Mouse (Mus musculus) ES-CJ7 (cell line): ENCODE data around the gene Plch2.

Experiments used
- DNase-seq: peaks from one replicate; pipeline ENCODE4 v3.0.0; 2011; ENCODE audit warnings: low read depth, low spot score

The Plch2 gene

GRCm38 (mm10) chr4:155020813-155021212 lies 35.8 kb downstream of the Plch2 start:
- no peak for DNase-seq

- DNase-seq: no peak
These were observed 36.4 kb downstream of the Plch2 start for GRCm38 (mm10) chr4:155020141-155020540.

- DNase-seq: peak; percentile 21
These were observed 37.2 kb downstream of the Plch2 start for GRCm38 (mm10) chr4:155019336-155019847.

- DNase-seq: peak; percentile 52
These were observed 37.8 kb downstream of the Plch2 start for GRCm38 (mm10) chr4:155018601-155019335.

GRCm38 (mm10) chr4:155018066-155018465 lies 38.5 kb downstream of the Plch2 start:
- DNase-seq: no peak

GRCm38 (mm10) chr4:155017253-155017878 lies 39.2 kb downstream of the Plch2 start:
- no peak for DNase-seq

- no peak for DNase-seq
These were observed 39.8 kb downstream of the Plch2 start for GRCm38 (mm10) chr4:155016807-155017206.

GRCm38 (mm10) chr4:155015550-155015949 lies 41.0 kb downstream of the Plch2 start:
- no peak for DNase-seq

GRCm38 (mm10) chr4:155014791-155015190 lies 41.8 kb downstream of the Plch2 start:
- DNase-seq: no peak

- DNase-seq: no peak
These were observed 42.3 kb downstream of the Plch2 start for GRCm38 (mm10) chr4:155014244-155014643.

- DNase-seq: peak; percentile 75
These were observed 43.8 kb downstream of the Plch2 start for GRCm38 (mm10) chr4:155012788-155013187.

GRCm38 (mm10) chr4:155012115-155012514 lies 44.5 kb downstream of the Plch2 start:
- no peak for DNase-seq

GRCm38 (mm10) chr4:155011312-155012025 lies 45.1 kb downstream of the Plch2 start:
- DNase-seq: no peak

- no peak for DNase-seq
These were observed 45.7 kb downstream of the Plch2 start for GRCm38 (mm10) chr4:155010870-155011269.

GRCm38 (mm10) chr4:155009216-155009615 lies 47.4 kb downstream of the Plch2 start:
- DNase-seq: no peak

- no peak for DNase-seq
These were observed 48.5 kb downstream of the Plch2 start for GRCm38 (mm10) chr4:155008075-155008474.

GRCm38 (mm10) chr4:155007641-155008040 lies 48.9 kb downstream of the Plch2 start:
- no peak for DNase-seq

GRCm38 (mm10) chr4:155006296-155006695 lies 50.3 kb downstream of the Plch2 start:
- DNase-seq: no peak

- DNase-seq: no peak
These were observed 51.3 kb downstream of the Plch2 start for GRCm38 (mm10) chr4:155005278-155005677.

GRCm38 (mm10) chr4:154999379-154999778 lies 57.2 kb downstream of the Plch2 start:
- no peak for DNase-seq

GRCm38 (mm10) chr4:154996572-154997154 lies 59.9 kb downstream of the Plch2 start:
- DNase-seq: no peak

GRCm38 (mm10) chr4:154994876-154995275 lies 61.7 kb downstream of the Plch2 start:
- DNase-seq: no peak
